Mouse (Mus musculus) heart, adult 2 months (tissue): ENCODE results near the gene Slfn8. TPM values are rescaled to one million over a fixed set of nuclear protein-coding genes. Genes with fewer than 3 reads are reported as not detected.

Source experiments
- DNase-seq, 2 experiments: peaks; one replicate each; pipeline ENCODE4 v3.0.0; 2021
- H3K27ac ChIP-seq: fragments of 200-600 bp; 2 replicates; pipeline ENCODE4 v1.8.1; 2022
- H3K27me3 ChIP-seq: fragments of 200-500 bp; 2 replicates; pipeline ENCODE4 v1.6.1; 2012; ENCODE audit warnings: mild to moderate bottlenecking, low read length, inconsistent platforms, mixed read lengths; ENCODE audit not compliant: control insufficient read depth, insufficient read depth
- H3K36me3 ChIP-seq: fragments of 200-500 bp; 2 replicates; pipeline ENCODE4 v1.6.1; 2012; ENCODE audit warnings: low read length, inconsistent platforms; ENCODE audit not compliant: control insufficient read depth, insufficient read depth
- H3K4me1 ChIP-seq: fragments of 200-500 bp; 2 replicates; pipeline ENCODE4 v1.6.1; 2011; ENCODE audit warnings: low read length; ENCODE audit not compliant: control insufficient read depth, insufficient read depth
- H3K4me3 ChIP-seq: fragments of 200-600 bp; 2 replicates; pipeline ENCODE4 v1.8.1; 2022
- H3K79me2 ChIP-seq: fragments of 200-500 bp; replicated peaks from 2 replicates; pipeline ENCODE4 v1.6.1; 2012; ENCODE audit warnings: mild to moderate bottlenecking, inconsistent platforms, low read length, moderate library complexity, mixed read lengths; ENCODE audit not compliant: control insufficient read depth, insufficient read depth
- H3K9ac ChIP-seq: fragments of 200-500 bp; 2 replicates; pipeline ENCODE4 v1.6.1; 2012; ENCODE audit warnings: low read depth, mild to moderate bottlenecking, control low read depth, inconsistent platforms, low read length, mixed read lengths
- CTCF ChIP-seq: fragments of 200-600 bp; IDR thresholded peaks from 2 replicates; pipeline ENCODE4 v1.8.1; 2022; ENCODE audit warnings: antibody characterized with exemption, mild to moderate bottlenecking, moderate library complexity
- EP300 ChIP-seq: fragments of 200-500 bp; IDR thresholded peaks from 2 replicates; pipeline ENCODE4 v1.6.1; 2011; ENCODE audit warnings: low read depth, low read length, control low read depth; ENCODE audit not compliant: insufficient read depth
- POLR2A ChIP-seq: fragments of 200-500 bp; IDR thresholded peaks from 2 replicates; pipeline ENCODE4 v1.6.1; 2011; ENCODE audit warnings: mild to moderate bottlenecking, low read depth, low read length, control low read depth; ENCODE audit not compliant: insufficient read depth
- WGBS: fragments of 180-500 bp; shearing (Covaris S2); methylation state at CpG from one replicate; pipeline ENCODE4 v1.1.7; 2018; 5-methylcytosine and 5-hydroxymethylcytosine counted together
- intact Hi-C: fragments of 180-260 bp; cut with DNase I; formaldehyde crosslinking; loops from one replicate; pipeline ENCODE4 v1.15.1; 2025
- microRNA-seq, 2 experiments: library from miRNA; unstranded; fragments of <30 nt; microRNA quantifications; one replicate each; pipeline ENCODE4 v1.2.0; 2021
- polyA plus RNA-seq: library from polyadenylated mRNA; depleted of rRNA; stranded (reverse); fragments of >200 nt; gene quantifications from 2 replicates; pipeline ENCODE4 v1.2.3, GENCODE M21; 2012; rRNA removed
- total RNA-seq, 2 experiments: library from RNA; stranded (reverse); gene quantifications; 2 replicates each; pipeline ENCODE4 v1.2.3; 2021

Slfn8 gene
- total and polyA plus RNA-seq, 3 experiments: 0.47 to 0.91 (median 0.51) TPM

DNA sequence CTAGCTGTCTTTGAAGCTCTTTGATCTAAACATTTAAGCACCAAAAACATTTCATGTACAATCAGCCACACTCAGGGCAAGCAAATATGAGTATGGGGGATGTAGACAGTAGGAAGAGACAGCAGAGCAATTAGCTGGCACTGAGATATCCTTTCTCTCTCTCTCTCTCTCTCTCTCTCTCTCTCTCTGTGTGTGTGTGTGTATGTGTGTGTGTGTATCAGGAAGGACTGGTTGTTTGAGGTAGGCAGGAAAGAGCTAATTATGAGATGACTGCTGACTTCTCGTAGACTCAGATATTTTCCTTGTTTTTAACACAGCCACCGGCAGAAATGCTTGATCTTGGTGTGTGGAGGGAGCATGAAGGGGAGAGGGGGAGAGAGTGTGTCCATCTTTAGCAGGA, 58.9 kb downstream of the Slfn8 start:
- TF ChIP-seq CTCF (no peak), EP300 (no peak), POLR2A (no peak)
- H3K4me3 ChIP-seq: no peak overlapping the region

DNA sequence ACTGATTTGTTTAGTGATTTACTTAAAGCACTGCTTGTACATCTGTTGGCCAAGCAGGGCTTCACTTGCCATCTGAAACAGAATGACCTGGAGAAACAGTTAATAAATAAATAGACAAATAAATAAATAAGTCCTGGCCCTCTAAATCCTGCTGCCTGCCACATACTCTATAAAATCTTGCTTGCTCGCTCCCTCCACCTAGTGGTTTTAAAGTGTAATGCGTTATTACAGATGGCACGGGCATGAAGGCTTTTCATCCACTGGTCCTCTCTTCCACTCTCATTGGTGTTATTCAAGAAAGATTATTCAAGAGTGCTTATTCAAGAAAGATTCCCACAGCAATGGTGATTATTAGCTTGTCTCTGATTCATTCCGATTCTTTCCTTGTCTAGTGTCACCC, 61.0 kb downstream of the Slfn8 start:
- TF ChIP-seq POLR2A (no peak), CTCF (peak; percentile 95)
- Histone ChIP-seq H3K27ac (no peak overlapping the region), H3K9ac (no peak overlapping the region), H3K27me3 (no peaks in the 10 kb centered on the region), H3K4me1 (peaks cover 11% of the 10 kb centered on the region), H3K79me2 (peaks cover 1% of the 10 kb centered on the region; the same call in 1 of the 2 replicates), H3K4me3 (no peak overlapping the region), H3K36me3 (peaks cover 72% of the 10 kb centered on the region)
- intact Hi-C loops: loop anchor here (1.0 to 2.0 kb wide), 2 partner anchors 44 to 61 kb away; partner anchors contain the start of gene Slfn8
- peak in 1 of 2 experiments; percentile 27 for DNase-seq
- 7% methylated on average over 4 of the region's 4 CpGs for WGBS

More for the DNA sequence above, 58.9 kb downstream of the Slfn8 start:
- DNase-seq: no peak
- H3K27me3 ChIP-seq: no peaks in the 10 kb centered on the region
- intact Hi-C loops: loop anchor here (2.0 kb wide), 1 partner anchor 59 kb away; the partner anchor contains the start of gene Slfn8
- H3K4me1 ChIP-seq: peaks cover 7% of the 10 kb centered on the region
- H3K27ac ChIP-seq: no peak overlapping the region
- WGBS: 28% methylated on average over 2 of the region's 2 CpGs
- H3K9ac ChIP-seq: peak overlapping the region; percentile 30; the same call in 1 of the 2 replicates
- 0 out of 2 replicates have a peak, but pooled peaks cover under 1% of the 10 kb centered on the region for H3K79me2 ChIP-seq
- H3K36me3 ChIP-seq: peaks cover 58% of the 10 kb centered on the region

DNA sequence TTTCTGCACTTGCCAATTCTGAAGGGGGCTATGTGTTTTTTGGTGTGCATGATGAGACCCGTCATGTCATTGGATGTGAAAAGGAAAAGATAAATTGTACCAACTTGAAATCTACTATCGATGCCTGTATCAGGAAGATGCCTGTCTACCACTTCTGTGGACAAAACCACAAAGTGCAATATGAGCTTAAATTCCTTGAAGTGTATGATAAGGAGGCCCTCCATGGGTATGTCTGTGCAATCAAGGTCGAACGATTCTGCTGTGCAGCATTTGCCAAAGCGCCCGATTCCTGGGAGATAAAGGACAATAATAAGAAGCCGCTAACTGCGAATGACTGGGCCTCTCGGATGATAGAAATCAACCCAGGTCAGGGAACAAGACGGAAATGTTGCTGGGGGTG, 63.7 kb downstream of the Slfn8 start:
- DNase-seq: peak in 1 of 2 experiments; percentile 14
- peaks cover 11% of the 10 kb centered on the region for H3K4me1 ChIP-seq
- TF ChIP-seq POLR2A (no peak), EP300 (no peak), CTCF (no peak)
- no peaks in the 10 kb centered on the region for H3K27me3 ChIP-seq
- no peak overlapping the region; the same call in 1 of the 2 replicates for H3K27ac ChIP-seq
- H3K9ac ChIP-seq: 0 out of 2 replicates have a peak overlapping the region, but pooled peaks have one; percentile 11
- peaks cover 1% of the 10 kb centered on the region; the same call in 1 of the 2 replicates for H3K79me2 ChIP-seq
- 45% methylated on average over 10 of the region's 10 CpGs for WGBS
- peaks cover 67% of the 10 kb centered on the region for H3K36me3 ChIP-seq
- intact Hi-C loops: no loop called here
- peak overlapping the region; percentile 20; the same call in 1 of the 2 replicates for H3K4me3 ChIP-seq

DNA sequence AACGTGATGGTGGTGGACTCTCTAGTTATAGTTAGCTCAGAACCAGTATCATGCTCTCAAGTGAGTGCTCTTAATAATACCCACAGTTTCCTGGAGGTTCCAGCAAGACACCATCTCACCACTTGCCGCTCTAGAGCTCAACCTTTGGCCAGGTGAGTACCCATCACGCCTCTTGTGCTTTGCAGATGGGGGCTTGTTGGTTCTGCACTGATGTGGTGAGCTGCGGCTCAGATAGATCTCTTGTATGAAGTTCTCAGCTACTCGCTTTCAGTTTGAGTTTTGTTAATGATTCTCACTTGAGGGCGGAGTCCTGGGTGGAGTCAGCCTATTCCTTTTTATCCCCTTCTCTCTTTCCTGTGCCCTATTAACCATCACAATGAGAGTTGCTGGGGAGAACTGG, 66.0 kb downstream of the Slfn8 start:
- TF ChIP-seq POLR2A: no peak
- TF ChIP-seq EP300: no peak
- TF ChIP-seq CTCF: no peak
- peaks cover 10% of the 10 kb centered on the region for H3K4me1 ChIP-seq
- H3K36me3 ChIP-seq: peaks cover 45% of the 10 kb centered on the region
- 62% methylated on average over 6 of the region's 6 CpGs for WGBS
- intact Hi-C loops: loop anchor here (5.0 kb wide), 1 partner anchor 513 kb away; no protein-coding TSS in a partner anchor
- H3K27me3 ChIP-seq: no peaks in the 10 kb centered on the region
- peak overlapping the region; percentile 69 for H3K27ac ChIP-seq
- H3K79me2 ChIP-seq: peaks cover 1% of the 10 kb centered on the region; the same call in 1 of the 2 replicates
- H3K9ac ChIP-seq: peak overlapping the region; percentile 33; the same call in 1 of the 2 replicates
- DNase-seq: no peak
- peak overlapping the region; percentile 51 for H3K4me3 ChIP-seq

DNA sequence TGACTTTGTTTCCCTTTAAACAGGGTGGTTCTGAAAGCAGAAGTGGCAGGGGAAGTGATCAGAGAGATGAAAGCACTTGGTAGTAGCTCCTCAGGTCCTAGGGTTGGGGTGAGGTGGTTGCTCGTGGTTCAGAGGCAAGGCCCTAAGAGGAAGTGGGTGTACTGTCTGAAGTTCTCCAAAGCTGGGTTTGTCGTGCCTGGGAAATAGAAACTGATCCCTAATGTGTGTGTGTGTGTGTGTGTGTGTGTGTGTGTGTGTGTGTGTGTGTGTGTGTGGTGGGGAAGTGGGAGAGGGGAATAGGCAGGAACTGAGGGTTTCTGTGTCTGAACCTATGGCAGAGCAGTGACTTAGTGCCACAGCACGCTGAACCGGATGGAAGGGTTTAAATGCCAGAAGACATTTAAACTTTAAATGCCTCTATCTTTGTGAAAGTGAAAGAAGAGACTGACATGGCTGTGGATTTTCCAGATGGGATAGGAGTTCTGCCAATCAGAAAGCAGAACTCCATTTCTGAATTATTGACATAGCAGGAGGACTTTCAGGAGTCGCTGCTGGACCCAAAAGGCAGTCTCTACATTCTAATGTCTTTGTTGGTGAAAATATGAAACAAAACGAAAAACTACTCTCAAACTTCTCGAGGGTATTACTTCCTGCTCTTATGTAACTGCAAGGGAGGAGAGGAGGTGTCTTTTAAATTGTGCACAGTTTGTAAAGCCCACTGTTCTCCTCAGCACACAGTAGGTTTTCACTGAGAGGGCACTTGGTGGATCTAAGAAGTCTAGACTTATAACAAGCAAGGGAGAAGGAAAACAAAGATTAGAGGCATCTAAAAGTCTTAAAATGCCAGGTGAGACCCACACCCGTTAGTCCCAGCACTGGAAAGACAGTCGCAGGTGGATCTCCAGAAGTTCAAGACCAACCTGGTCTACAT, 67.7 kb downstream of the Slfn8 start:
- Histone ChIP-seq H3K4me1 (peaks cover 12% of the 10 kb centered on the region), H3K27ac (peak overlapping the region; percentile 97), H3K9ac (peak overlapping the region; percentile 66), H3K36me3 (peaks cover 30% of the 10 kb centered on the region), H3K4me3 (peak overlapping the region; percentile 63), H3K27me3 (no peaks in the 10 kb centered on the region), H3K79me2 (peaks cover 1% of the 10 kb centered on the region; the same call in 1 of the 2 replicates)
- 39% methylated on average over 9 of the region's 9 CpGs for WGBS
- TF ChIP-seq EP300: no peak
- no peak for TF ChIP-seq CTCF
- TF ChIP-seq POLR2A: no peak; the same call in 1 of the 2 replicates
- DNase-seq: peak; percentile 54 to 65
- intact Hi-C loops: loop anchor here (5.0 kb wide), 1 partner anchor 514 kb away; no protein-coding TSS in a partner anchor

Small RNA genes within 50 kb of the gene (microRNA-seq; reads per million reads assigned to microRNA genes)
- gene Gm27598 (0 reads per million in 2 experiments), gene Mir7679 (0 reads per million in 2 experiments)

Other genes with a start within 250 kb of the Slfn8 start
- 10 to 100 TPM; 14.4 to 20.0 TPM for gene Lig3, start 239.7 kb downstream of the Slfn8 start, total RNA-seq
- gene Lig3, start 239.7 kb downstream of the Slfn8 start, polyA plus RNA-seq: 9.2 and 15.5 TPM in 2 replicates
- 1 to 10 TPM; 4.0 to 4.3 TPM for gene Rffl, start 149.6 kb downstream of the Slfn8 start, total RNA-seq
- gene Rffl, start 149.6 kb downstream of the Slfn8 start, polyA plus RNA-seq: 4.6 and 5.9 TPM in 2 replicates
- 1 to 10 TPM; 8.5 to 9.5 TPM for gene Rad51d, start 130.2 kb downstream of the Slfn8 start, total RNA-seq
- 8.6 and 10.1 TPM in 2 replicates for gene Rad51d, start 130.2 kb downstream of the Slfn8 start, polyA plus RNA-seq
- gene Fndc8, start 128.7 kb downstream of the Slfn8 start, total RNA-seq: not detected
- gene Fndc8, start 128.7 kb downstream of the Slfn8 start, polyA plus RNA-seq: 0.06 TPM in 1 of 2 replicates, not detected in the other
- gene Nle1, start 112.4 kb downstream of the Slfn8 start, total RNA-seq: 10 to 100 TPM in 1 of 2 experiments, 1 to 10 TPM in 1; 8.4 to 11.4 TPM
- 17.7 and 24.0 TPM in 2 replicates for gene Nle1, start 112.4 kb downstream of the Slfn8 start, polyA plus RNA-seq
- 100 to 1,000 TPM; 167 to 190 TPM for gene Unc45b, start 110.3 kb downstream of the Slfn8 start, total RNA-seq
- 107 and 159 TPM in 2 replicates for gene Unc45b, start 110.3 kb downstream of the Slfn8 start, polyA plus RNA-seq
- gene Slfn5, start 69.5 kb downstream of the Slfn8 start, total RNA-seq: 10 to 100 TPM; 54.1 to 59.2 TPM
- gene Slfn5, start 69.5 kb downstream of the Slfn8 start, polyA plus RNA-seq: 17.9 and 41.8 TPM in 2 replicates
- gene Slfn9, start 29.0 kb downstream of the Slfn8 start, total RNA-seq: under 1 TPM; 0.82 to 0.99 TPM
- gene Slfn9, start 29.0 kb downstream of the Slfn8 start, polyA plus RNA-seq: 0.20 and 0.53 TPM in 2 replicates
- 1 to 10 TPM; 3.4 to 4.3 TPM for gene Slfn2, start 44.3 kb upstream of the Slfn8 start, total RNA-seq
- gene Slfn2, start 44.3 kb upstream of the Slfn8 start, polyA plus RNA-seq: 3.8 and 4.8 TPM in 2 replicates
- gene Slfn1, start 96.0 kb upstream of the Slfn8 start, total RNA-seq: under 1 TPM in 1 of 2 experiments, not detected in 1; 0.32 TPM
- 0.50 and 0.84 TPM in 2 replicates for gene Slfn1, start 96.0 kb upstream of the Slfn8 start, polyA plus RNA-seq
- under 1 TPM; 0.14 to 0.18 TPM for gene Slfn4, start 154.4 kb upstream of the Slfn8 start, total RNA-seq
- 0.15 and 0.37 TPM in 2 replicates for gene Slfn4, start 154.4 kb upstream of the Slfn8 start, polyA plus RNA-seq
- 1 to 10 TPM; 2.0 to 3.5 TPM for gene Slfn3, start 170.5 kb upstream of the Slfn8 start, total RNA-seq
- 0.72 and 1.9 TPM in 2 replicates for gene Slfn3, start 170.5 kb upstream of the Slfn8 start, polyA plus RNA-seq